Mouse (Mus musculus) skeletal muscle tissue, adult 2 months (tissue): ENCODE data around the gene Slc34a1.

Source experiments
- DNase-seq: peaks from one replicate; pipeline ENCODE4 v3.0.0-alpha.2; 2012; ENCODE audit warnings: low read depth, low spot score

Gene Slc34a1

DNA sequence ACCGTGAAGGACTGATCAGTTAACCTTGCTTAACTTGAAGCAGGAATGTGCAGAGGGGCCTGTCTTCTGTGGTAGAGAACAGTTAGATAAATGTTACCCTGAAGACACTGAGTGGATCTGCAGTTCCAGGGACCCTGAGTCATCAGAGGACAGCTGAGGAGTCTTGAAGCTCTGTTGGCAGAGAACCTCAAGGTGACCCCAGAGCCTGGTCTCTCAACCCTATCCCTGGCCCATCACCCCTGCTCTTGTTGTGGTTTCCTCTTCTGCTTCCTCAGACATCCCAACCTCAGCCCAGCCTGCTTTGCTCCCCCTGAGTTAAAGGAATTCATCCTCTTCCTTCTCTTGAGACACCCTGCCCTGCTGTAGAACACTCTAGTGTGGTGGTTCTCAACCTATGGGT, at the start of gene Slc34a1:
Slc34a1 (plus strand) TSS at position 100 of the 400 bp plus-strand sequence.
- no peak for DNase-seq

DNA sequence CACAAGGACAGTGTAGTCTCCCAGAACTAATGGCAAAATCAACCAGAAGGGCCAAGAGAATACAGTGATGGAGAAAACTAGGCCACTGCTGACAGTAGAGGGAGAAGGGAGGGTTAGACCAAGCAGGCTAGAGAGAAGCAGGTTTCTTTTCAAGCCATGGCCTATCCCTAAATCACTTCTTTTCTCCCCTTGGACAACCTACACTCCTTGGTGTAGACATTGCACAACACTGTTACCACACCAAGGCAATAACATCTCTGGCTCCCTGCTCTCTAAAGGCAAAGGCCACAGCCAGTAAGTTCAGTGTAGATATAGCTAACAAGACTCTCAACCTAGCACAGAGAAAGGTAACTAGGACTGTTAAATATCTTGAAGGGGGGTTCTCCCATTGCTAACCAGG, 36.8 kb upstream of the Slc34a1 start:
- DNase-seq: no peak

DNA sequence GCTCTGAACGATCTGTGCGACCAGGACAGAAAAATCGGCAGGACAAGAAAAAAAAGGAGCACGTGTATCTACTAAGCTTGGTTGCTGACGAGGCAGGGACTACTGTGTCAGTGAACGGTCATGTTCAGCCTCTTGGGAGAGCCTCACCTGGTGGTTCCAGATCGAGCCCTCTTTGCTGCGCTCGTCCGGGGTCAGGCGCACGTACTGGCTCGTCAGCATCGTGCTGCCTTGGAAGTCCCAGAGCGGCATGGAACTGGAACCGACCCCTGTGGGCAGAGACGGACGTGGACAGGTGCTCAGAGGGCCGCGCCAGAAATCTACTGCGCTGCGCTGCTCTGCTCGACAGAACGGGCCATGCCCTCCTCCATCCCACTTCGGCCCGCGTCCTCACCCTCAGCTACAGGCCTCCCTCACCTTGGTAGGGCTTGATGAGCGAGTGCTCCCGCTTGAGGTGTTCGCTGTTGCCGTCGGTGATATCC, 36.0 kb upstream of the Slc34a1 start:
- DNase-seq: peak; percentile 35

DNA sequence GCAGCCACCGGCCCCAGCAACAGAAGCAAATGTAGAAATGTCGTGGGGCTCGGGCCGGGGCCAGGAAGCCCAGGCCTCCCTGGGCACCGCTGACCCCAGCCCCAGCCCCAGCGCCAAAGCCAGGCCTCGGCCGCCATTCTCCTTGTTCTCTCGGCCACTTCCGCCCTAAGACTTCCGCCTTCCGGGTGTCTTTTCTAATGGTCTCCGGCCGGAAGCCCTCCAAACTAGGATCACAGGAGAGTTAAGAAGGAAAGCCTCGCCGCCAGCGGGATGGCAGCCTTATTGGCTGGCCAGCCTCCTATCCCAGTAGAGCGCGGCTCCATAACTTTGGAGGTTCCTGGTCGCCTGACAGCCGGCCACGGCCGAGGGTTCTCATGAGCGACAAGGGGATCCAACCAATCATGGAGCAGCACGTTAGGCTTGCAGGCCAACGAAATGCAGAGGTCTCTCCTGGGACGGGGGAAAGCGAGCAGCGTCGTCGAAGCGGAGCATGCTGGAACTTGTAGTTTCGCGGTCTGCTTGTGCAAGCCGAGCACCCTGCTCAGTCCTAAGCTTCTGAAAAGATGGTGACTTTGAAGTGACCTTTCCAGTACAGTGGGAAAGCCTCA, 35.4 kb upstream of the Slc34a1 start, which contains the start of gene Lman2:
Lman2 (minus strand) TSS at position 331 of the 608 bp plus-strand sequence.
- DNase-seq: peak; percentile 98

DNA sequence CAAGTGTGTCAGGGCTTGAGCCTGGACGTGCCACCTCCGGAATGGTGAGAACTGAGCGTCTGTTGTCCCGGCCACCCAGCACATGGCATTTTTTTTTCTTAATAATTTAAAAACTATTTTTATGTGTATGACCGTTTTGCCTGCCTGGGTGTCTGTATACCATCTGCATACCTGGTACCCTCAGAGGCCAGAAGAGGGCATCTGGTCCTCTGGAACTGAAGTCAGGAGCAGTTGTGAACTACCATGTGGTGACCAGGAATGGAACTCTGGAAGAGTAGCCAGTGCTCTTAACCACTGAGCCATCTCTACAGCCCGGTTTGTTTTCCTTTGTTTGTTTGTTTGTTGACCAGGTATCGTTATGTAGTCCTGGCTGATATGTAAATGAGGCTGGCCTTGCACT, 29.6 kb upstream of the Slc34a1 start:
- no peak for DNase-seq

DNA sequence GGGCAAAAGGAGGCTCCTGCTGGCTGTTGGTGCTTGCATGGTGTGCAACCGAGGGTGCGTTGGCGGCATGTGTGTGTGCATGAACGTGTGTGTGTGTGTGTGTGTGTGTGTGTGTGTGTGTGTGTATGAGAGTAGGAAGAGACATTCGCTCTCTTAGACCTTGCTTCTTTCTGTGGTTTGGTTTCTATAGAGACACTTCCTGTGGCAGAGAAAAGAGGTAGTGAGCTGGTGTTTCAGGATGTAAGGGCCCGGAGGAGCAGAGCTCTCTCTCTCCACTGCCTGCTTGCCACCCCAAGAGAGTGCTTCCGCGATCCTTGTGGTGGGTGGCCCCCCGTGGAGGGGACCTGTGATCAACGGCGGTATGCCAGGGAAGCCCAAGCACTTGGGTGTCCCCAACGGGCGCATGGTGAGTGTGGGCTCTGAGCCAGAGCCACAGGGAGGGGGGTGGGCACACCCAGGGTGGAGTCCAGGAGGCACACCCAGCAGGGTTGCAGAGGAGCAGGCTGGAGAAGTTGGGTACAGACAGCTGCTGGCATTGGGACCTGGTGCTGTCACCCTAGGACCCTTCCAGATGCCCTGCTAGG, 28.4 kb upstream of the Slc34a1 start, which contains the start of gene Rgs14:
Rgs14 (plus strand) TSS at position 202 of the 584 bp plus-strand sequence.
- DNase-seq: peak; percentile 51

DNA sequence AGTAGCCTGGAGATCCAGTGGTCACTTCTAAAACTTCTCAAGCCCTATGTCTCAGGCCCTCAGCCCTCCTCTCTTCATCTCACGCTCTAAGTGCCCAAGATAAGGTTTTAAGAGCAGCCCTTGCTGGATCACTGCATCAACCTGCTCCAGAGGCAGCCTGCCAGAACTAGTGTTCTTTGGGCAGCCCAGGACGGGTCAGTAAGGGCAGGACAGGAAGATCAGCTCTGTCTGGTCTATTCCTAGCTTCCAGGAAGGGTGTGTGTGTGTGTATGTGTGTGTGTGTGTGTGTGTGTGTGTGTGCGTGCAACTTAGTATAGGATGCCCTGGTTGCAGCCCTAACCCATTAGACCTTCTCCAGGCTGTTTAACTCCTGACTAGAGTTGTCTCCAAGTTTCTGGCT, 27.8 kb upstream of the Slc34a1 start:
- DNase-seq: no peak

DNA sequence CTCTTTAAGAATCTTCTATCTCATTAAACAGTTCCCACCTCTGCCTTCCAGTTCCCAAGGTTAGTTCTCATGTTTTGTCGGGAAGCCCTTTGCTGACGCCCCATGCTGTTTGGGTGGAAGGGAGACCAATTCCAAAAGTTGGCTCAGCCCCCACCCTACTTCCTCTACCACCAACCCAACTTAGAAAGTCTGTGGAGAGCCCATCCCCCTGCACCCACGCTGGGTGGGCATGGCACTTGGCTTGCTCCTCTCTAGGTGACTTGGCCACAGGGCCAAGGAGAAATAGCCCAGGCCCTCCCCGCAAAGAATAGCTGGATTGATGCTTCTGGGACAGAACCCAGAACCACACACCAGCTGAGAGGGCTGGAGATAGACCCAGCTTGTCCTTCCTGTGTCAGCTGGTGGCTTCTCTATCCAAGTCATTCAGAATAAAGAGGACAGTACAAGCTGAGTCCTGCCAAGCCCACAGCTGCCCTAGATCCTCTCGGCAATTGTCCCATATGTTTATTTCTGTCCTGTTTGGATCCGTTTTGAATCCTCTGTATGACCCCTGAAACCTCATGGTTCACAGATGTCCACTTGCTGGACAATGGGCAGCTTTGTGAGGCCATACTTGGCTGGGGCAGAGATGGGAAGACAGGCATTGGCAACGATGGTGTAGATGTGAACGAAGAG, 26.8 kb upstream of the Slc34a1 start:
- peak; percentile 40 for DNase-seq

DNA sequence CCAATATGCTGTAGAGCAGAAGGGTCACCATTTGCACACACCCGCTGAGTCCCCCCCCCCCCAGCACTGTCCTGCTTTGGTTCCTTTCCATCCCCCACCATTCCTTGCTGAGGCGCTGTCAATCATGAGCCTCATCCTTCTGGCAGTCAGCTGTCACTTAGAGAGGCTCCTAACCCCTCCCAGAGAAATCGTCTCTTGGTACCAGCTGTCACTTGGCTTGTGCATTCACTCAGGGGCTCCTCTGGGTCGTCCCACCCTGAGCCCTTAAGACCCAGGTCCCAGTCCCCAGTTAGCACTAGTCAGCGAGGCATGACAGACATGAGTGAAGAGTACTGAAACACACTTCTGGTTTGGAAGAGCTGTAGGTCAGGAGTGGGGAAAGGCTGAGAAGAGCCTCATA, 26.2 kb upstream of the Slc34a1 start:
- DNase-seq: no peak

DNA sequence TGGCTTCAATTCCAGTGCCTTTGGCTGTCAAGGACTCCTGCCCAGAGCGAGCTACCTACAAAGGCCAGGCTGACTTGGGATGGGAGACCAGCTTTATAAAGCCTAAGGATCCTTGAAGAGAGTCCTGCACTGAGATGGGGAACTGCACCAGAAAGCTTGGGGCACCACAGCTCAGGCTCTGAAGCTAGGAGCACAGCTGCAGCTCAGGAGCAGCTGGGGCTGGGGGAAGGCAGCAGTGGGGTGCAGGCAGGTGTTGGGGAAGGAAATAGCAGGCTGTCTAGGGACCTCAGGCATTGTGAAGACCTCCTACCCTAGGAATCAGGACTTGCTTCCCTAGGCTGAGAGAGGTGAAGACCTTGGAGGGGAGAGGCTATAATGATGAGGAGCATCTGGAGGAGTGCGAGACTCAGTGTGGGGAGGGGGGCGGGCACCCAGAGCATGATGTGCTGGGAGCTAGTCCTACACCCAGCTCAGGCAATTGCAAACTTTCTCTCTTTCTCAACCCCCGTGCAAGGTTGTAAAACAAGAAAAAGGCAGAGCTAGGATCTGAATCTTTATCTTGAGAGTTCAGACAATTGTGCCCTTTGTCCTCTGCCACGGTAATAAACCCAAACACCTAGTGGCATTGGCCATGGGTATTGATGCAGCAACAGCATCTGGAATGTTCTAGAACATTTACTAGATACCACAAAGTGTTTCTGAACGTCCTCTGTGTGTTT, 23.6 kb upstream of the Slc34a1 start:
- DNase-seq: no peak

DNA sequence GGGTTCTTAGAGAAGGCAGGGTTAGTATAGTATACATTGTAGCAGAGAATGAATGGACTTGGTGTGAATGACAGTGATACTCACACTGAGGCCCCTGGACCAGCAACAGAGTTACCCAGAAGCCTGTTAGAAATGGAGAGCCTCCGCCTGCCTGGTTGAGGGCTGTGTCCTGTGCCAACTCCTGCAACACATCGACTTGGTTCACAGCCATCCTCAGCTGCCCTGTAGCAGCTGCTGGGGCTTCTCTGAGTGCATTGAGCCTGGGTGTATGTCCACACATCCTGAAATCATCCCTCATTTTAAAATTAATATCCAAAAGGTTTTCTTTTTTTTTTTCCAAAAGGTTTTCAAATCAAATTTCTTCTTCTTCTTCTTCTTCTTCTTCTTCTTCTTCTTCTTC, 22.1 kb upstream of the Slc34a1 start:
- DNase-seq: no peak

DNA sequence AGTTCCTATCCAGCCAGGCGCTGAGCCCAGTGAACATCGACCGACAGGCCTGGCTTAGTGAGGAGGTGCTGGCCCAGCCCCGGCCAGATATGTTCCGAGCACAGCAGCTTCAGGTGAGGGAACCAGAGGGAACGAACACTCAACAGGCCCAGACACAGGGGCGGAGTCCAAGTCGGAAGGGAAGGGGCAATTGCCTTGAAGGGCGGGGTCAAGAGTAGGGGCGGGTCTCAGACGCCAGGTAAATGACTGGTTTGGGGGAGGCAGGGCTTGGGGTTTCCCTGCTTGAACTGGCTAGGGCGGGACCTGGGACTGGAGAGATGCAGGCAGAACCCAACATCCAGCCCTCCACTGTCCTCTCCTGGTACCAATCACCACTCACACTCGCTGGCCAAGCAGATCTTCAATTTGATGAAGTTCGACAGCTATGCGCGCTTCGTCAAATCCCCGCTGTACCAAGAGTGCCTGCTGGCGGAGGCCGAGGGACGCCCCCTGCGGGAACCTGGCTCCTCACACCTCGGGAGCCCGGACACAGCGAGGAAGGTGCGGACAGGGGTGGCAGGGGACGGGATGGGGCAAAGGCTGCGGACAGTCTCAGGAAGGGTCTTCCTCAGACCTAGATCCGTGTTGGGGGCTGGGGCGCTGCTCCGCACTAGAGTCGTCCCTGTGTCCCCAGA, 18.9 kb upstream of the Slc34a1 start:
- no peak for DNase-seq

DNA sequence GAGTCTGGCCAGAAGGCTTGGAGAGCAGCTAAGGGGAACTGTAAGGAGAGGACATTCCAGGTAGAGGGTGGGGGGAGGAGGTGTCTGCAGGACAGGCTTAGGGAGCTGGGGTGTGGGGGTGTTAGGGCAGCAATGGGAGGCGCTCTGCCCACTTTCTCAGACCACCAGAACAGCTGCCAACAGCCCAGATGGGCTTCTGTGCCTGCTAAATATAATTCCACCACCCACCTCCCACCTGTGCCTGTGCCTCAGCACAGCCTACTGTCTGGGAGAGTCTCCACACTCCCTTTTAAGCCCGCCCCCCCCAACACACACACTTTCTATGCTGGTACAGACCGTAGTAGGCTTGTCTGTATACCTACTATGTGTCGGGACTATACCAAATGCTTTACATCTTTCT, 16.2 kb upstream of the Slc34a1 start:
- DNase-seq: no peak

DNA sequence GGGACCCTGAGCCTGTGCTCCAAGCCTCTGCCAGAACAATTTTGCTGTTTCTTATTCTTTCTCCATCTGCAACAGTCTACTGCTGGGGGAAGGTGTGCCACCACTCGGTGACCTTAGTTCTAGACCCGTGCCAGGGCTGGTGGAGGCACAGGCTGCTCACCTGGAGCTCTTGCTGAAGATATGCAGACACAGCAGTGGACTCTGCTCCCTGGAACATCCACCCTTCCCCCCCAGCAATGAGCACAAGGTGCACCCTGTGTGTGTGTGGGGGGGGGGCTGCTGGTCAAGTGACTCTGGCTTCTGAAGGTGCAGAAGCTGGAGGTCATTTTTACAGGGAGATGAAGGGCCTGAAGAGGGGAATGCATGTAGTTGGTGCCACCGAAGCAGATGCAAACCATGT, 7.3 kb upstream of the Slc34a1 start:
- no peak for DNase-seq

DNA sequence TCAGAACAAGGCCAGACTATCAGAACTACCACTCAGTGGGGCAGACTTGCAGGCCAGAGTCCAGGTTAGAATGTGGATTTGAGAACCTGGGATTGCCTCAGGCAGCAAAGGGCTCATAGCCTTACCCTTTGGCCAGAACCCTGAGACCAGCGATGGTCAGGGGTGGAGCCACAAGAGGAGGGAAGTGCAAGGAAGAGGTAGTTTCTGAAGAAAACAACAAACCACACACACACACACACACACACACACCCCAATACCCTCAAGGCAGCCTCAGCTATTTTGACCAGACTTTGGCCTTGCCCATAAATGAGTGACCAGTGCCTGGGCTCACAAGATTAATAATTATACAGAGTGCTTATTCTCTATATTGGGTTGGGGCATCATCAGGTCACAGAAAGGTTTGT, 6.4 kb upstream of the Slc34a1 start:
- DNase-seq: no peak

DNA sequence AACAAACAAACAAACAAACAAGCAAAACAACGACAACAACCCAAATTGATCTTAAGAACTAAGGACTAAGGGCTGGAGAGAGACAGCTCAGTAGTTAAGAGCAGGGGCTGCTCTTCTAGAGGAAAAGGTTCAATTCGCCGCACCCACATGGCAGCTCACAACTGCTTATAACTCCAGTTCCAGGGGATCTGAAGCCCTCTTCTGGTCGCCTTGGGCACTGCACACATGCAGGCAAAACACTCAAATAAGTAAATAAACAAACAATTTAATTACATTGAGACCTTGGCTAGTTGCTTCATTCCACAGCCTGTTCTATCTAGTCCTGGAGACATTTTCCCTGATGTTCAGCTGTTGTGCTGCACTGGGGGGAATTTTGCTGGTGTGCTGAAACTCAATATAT, 5.1 kb upstream of the Slc34a1 start:
- DNase-seq: no peak

DNA sequence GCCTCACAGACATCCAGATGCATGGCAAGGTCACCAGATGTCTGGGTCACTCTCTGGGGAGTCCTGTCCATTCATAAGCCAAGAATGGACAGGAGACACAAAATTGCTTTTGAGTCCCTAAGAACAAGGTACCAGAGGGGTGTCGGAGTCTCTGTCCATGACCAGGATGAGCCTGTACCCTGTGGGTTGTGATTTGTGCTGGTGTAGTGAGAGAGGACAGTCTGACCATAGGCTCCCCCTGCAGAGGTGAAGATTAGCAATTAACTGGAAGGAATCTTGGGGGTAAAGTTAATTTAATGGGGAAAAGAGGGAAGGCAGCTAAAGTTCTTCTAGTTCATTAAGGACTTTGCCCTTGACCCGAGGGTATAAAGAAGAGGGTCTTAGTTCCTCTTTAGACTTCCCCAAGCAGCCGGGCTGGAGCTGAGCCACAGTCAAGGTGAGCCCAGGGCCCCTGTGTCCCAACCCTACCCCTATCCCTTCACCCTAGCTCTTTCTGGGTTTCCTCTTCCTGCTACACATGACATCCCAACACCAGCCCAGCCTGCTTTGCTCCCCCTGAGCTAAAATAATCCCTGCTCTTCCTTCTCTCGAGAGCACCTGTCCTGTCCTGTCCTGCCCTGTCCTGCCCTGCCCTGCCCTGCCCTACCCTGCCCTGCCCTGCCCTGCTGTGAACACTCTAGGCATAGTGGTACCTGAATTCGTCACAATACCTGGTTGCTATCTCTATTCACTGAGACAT, 1.5 kb downstream of the Slc34a1 start:
- DNase-seq: no peak

DNA sequence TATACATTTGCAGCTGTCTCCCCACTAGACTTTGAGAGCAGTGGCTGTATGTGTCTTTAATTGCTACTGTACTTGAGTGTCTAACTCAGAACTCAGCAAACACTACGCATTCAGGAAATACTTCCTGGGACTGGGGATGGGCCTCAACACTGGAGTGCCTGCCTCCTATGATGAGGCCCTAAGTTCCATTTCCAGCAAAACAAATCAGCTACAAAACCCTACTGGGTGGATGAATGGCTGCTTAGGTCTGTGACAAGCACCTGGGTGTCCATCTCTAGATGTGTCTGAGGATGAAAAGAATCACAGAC, 2.0 kb downstream of the Slc34a1 start:
- DNase-seq: no peak

DNA sequence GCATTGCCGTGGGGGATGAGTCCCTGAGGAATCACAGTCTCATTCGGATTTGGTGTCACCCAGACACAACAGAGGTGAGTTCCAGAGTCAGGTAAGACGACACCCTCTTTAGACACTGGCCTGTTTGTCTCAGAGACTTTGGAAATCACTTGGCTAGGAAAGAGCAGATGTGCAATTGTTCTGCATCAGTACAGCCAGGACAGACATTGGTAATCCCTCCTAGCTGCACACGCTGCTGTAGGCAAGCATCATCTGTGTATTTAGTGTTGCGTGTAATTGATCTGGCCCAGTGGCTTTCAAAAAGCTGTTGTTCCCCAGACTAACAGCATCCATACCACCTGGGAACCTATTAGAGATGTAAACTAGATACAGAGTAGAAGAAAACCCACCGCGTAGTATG, 5.3 kb downstream of the Slc34a1 start:
- DNase-seq: no peak

DNA sequence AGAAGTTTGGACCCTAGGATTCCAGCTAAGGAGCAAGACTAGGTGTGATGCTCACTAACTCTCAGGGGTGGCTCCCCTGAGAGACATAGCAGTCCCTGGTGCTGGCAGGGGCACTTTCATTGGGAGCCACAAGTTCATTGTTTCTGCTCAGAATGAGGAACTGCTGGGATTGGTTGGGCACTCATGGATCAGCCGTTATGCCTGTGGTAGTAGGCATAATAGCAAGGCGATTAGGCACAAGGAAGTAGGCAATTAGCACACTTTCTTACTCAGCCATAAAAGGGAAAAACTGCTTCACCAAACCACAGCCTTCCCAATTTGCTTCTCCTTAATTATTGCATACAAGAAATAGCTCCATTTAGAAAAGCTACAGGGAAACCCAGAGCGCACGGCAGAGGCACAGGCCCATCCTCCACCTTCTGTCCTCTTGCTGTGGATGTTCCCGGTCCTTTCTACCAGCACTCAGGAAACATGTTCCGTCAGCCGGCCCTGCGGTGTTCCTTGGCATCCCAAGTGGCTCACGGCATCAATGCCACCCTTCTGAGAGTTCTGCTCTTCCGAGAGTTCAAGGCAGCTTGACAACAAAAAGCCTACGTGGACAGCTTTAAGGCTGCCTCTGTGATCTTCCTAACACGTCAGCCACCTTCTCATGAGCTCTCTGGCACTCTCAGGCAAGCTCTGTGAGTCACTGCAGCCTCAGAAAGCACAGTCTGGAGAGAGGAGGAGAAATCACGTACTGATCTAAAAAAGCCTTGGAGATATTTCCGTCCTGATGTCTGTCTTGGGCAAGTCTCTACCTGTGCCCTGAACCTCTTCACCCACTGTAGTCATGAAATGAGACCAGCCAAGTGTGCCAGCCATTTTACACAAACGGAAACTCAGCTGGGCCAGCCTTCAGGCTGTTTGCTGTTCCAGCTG, 6.2 kb downstream of the Slc34a1 start:
- DNase-seq: no peak
